Mouse (Mus musculus) heart, adult 9 months (tissue): ENCODE results near the gene Pld2.
A peak's percentile ranks its signal among the peaks of the same experiment; 100 is the strongest.
"Not testable (repeated sequence)": the region's sequence is repeated elsewhere in the genome, so short reads cannot be mapped to it uniquely, and the experiment has no call there.

Experiments used
- DNase-seq, 2 experiments: peaks; one replicate each; pipeline ENCODE4 v3.0.0; 2022; ENCODE audit warnings: low spot score in 2 of 2

The Pld2 gene

GRCm38 (mm10) chr11:70525726-70526125 is 14.1 kb upstream of the Pld2 start:
- DNase-seq = no peak

DNA sequence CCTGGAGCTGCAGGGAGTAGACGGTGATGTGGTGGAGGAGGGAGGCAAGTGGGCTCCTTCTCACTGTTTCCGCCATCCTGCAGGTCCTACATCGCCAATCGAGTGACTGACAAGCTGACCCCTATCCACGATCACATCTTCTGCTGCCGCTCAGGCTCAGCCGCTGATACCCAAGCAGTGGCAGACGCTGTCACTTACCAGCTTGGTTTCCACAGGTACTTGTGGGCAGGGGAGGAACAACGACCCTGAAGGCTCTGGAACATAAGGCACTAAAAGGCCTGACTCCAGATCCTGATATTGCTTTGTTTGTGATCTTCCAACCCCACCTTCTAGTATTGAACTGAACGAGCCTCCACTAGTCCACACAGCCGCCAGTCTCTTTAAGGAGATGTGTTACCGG is 13.7 kb upstream of the Pld2 start:
- DNase-seq = no peak

GRCm38 (mm10) chr11:70528610-70529009 is 11.3 kb upstream of the Pld2 start:
- no peak for DNase-seq

GRCm38 (mm10) chr11:70531065-70531464 is 8.8 kb upstream of the Pld2 start:
- not testable (repeated sequence) for DNase-seq

- DNase-seq = no peak
Observed at GRCm38 (mm10) chr11:70532839-70533238, 7.0 kb upstream of the Pld2 start, which contains the start of gene Gm40193. TSS of gene Gm40193 (minus strand) at chr11:70532939.

DNA sequence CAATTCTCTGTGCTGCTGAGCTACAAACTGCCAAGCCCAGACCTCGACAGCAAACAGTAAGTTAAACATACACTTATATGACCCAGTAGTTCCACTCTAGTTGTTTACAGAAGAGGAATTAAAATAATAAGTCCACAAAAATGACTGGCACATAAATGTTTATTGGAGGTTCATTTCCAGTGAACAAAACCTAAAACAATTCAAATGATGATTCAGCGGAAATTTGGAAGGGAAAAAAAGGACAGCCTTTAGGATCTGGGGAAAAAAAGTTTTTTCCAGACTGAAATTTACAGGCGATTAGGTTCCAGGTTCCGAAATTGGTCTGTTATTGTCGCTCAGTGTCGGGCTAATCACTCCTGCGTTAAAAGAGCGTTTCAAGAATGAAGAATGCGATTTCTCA is 441 bp upstream of the Pld2 start:
- no peak for DNase-seq

DNA sequence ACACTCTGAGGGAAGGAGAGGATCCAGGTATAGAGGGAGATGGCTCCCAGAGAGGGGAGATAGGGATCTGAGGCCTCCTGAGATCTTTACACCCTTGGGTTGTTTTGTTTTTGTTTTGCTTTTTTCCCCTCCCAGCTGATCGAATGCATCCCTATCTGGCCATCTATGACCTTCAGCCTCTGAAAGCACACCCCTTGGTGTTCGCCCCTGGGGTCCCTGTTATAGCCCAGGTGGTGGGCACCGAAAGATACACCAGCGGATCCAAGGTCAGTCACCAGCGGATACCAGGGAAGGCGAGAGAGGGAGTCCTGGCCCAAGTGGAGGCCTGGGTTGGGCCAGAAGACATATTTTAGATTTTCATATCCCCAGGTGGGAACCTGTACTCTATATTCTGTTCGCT is 1.1 kb downstream of the Pld2 start:
- DNase-seq = no peak

GRCm38 (mm10) chr11:70541415-70541814 is 1.6 kb downstream of the Pld2 start:
- no peak for DNase-seq

DNA sequence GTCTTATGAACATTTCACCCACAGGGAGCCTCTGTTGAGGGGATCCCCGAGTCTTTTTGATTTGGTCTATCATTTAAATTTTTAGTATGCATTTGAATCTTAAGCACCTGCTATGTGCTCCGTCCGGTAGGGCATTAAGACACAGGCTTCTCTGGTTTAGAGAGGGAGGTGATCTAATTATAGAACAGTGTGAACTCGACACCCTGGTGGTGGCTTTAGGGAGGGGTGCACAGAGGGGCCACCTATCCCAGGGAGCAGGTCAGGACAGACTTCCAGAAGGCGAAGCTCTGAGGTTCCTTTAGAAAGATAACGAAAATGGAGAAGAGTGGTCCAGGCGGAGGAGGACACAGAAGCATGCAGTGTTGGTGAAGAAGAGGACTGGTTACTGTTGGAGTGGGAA is 4.6 kb downstream of the Pld2 start:
- DNase-seq = no peak

DNA sequence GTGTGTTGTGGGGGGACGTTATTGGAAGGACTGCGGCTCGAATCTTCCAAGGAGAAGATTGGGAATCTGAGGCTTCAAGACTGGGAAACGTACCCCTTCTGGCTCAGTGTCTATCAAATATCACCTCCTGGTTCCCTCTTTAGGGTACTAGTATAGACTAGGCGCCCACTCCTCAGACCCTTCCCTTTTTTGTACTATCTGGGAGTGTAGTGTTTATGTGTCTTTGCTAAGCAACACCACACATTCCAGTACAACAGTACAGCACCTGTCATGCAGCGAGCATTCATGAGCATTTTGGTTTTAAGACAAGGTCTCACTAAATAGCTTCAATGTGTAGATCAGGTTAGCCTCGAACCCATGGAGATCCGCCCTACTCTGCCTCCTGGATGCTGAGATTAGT is 11.7 kb downstream of the Pld2 start:
- DNase-seq = no peak

GRCm38 (mm10) chr11:70553940-70554339 is 14.1 kb downstream of the Pld2 start:
- DNase-seq = no peak

GRCm38 (mm10) chr11:70557545-70557944 is 17.7 kb downstream of the Pld2 start:
- DNase-seq = no peak

DNA sequence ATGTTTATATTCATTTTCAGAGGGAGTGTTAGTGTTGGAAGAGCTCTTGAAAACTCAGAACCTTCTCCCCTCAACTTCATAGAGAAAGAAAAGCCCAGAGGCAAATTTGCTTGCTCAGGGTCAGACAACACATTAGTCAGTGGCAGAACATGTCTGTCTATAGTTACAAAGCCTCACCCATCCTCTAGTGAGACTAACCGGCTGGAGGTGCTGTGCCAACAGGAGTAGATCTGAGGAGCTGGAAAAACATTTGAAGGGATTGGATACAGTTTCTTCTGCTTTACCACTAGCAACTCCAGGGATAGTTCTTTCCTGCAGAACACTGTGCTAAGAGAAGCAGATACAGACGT is 22.0 kb downstream of the Pld2 start:
- DNase-seq = no peak

- DNase-seq = peak; percentile 88 to 90
Observed at GRCm38 (mm10) chr11:70562287-70562994, 22.6 kb downstream of the Pld2 start, which contains the start of gene Mink1. TSS of gene Mink1 (plus strand) at chr11:70562881.

- DNase-seq = no peak
Observed at GRCm38 (mm10) chr11:70562995-70563469, 23.2 kb downstream of the Pld2 start.

GRCm38 (mm10) chr11:70563470-70564275 is 23.8 kb downstream of the Pld2 start:
- DNase-seq = peak; percentile 40

DNA sequence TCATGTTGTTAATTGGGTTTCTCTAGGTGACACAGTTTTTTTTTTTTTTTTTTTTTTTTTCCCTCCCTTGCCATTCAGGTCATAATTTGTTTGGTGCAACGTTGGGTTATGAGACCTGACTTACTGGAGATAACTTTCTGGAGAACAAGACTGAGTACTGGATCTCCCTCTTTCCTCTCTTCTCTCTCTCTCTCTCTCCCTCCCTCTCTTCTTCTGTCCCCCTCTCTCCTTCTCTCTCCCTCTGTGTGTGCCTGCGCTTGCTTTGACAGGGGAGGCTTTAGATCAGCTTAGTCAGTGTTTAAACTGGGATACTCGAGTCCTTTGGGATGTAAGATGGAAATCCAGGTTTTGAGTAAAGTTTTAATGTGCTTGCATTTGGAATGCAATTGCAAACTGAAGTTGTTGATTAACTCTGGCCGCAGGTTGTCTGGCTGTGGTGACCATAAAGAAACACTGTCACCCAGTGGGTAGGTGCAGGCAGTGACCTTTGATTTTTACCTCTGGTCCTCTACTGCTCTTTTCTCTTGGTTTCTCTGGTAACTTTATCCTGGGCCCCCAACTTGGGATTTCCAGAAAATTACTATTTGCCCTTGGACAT is 24.5 kb downstream of the Pld2 start:
- no peak for DNase-seq

DNA sequence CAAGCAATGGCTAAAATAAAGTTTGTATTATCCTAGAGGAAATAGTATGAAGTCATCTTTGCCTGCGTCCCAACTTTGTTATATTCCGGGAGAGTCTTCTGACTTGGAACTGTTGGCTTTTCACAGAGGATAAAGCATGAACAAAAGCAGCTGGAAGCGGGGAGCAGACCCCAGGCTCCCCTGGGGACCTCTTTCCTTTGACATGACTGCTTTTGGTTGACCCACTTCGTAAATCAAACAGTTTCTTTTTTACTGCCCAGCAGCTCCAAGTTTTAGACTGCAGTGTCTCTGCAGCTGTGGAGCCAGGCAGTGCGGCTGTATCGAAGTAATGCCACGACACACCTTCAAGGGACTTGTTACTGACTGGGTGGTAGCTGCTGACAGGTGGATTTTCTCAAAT is 26.7 kb downstream of the Pld2 start:
- peak; percentile 13 to 33 for DNase-seq

- DNase-seq = not testable (repeated sequence)
Observed at GRCm38 (mm10) chr11:70570614-70571013, 30.8 kb downstream of the Pld2 start.

DNA sequence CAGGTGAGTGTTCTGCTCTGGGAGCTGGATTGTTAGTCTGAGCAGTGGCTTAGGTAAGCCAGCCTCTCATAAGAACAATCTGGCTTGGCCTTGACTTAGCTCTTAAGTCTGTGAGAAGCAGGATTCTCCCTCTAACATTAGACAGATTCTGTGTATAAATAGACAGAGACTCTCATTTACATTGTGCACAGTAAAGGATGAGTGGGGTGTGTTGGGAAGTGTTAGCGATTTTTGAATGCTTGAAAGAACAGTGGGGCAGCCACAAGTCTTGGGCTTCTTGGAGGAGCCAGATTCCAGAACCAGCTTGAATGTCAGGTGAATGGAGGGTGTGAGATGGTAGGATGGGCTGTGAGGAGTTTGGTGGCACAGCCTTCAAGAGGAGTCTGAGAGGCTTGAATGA is 31.8 kb downstream of the Pld2 start:
- no peak for DNase-seq

DNA sequence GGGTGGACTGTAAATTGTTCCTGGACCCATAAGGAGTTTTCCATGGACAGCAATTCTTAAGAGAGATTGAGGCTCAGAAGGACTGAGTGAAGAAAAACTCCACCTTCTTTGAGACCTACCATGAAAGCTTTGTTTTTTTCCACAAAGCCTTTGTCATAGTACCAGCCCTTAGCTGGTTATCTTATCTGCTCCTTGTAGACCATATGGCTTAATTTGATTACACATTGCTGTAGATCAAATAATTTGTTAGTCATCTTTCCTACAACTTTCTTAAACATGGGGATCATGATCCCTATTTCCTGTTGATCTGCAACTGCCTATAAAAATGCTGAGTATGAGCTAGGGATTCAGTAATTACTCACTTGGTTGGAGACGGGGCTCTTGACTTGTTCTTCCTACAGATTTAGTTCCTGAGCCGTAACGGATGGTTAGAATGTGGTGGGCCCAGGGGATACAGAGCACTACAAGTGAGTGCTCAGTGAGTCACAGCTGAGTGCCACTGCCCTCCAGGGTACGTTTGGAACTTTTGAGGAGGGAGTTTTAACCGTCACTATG is 32.6 kb downstream of the Pld2 start:
- no peak for DNase-seq

- DNase-seq = no peak
Observed at GRCm38 (mm10) chr11:70573872-70574271, 34.0 kb downstream of the Pld2 start.
